Mouse (Mus musculus) embryonic facial prominence, embryonic 15.5 days (tissue): ENCODE measurements around the gene Trex2. TPM values are rescaled to one million over a fixed set of nuclear protein-coding genes. Genes with fewer than 3 reads are reported as not detected.
"Not testable (repeated sequence)": the region's sequence is repeated elsewhere in the genome, so short reads cannot be mapped to it uniquely, and the experiment has no call there.

ENCODE experiments used
- ATAC-seq: fragments of 200-750 bp; cut with Nextera tagmentation; 2 replicates; pipeline ENCODE4 v1.8.0; 2017; ENCODE audit warnings: low read depth, moderate TSS enrichment; ENCODE audit not compliant: insufficient number of reproducible peaks, low FRiP score, low TSS enrichment
- H3K27ac ChIP-seq: fragments of 300-500 bp; sonication (generic); replicated peaks from 2 replicates; pipeline ENCODE4 v1.5.1; 2015; ENCODE audit warnings: mild to moderate bottlenecking, inconsistent platforms
- H3K27me3 ChIP-seq: fragments of 300-500 bp; sonication (generic); 2 replicates; pipeline ENCODE4 v1.6.1; 2015; ENCODE audit warnings: inconsistent platforms
- H3K36me3 ChIP-seq: fragments of 300-500 bp; sonication (generic); 2 replicates; pipeline ENCODE4 v1.6.1; 2015; ENCODE audit warnings: mild to moderate bottlenecking, inconsistent platforms
- H3K4me1 ChIP-seq: fragments of 300-500 bp; sonication (generic); 2 replicates; pipeline ENCODE4 v1.6.1; 2015; ENCODE audit warnings: inconsistent platforms
- H3K4me2 ChIP-seq: fragments of 300-500 bp; sonication (generic); replicated peaks from 2 replicates; pipeline ENCODE4 v1.6.1; 2015; ENCODE audit warnings: mild to moderate bottlenecking, inconsistent platforms
- H3K4me3 ChIP-seq: fragments of 300-500 bp; sonication (generic); replicated peaks from 2 replicates; pipeline ENCODE4 v1.5.1; 2015; ENCODE audit warnings: mild to moderate bottlenecking, inconsistent platforms
- H3K9ac ChIP-seq: fragments of 300-500 bp; sonication (generic); 2 replicates; pipeline ENCODE4 v1.6.1; 2015; ENCODE audit warnings: inconsistent platforms
- H3K9me3 ChIP-seq: fragments of 300-500 bp; sonication (generic); replicated peaks from 2 replicates; pipeline ENCODE4 v1.6.1; 2016; ENCODE audit warnings: inconsistent platforms
- WGBS: fragments of 180-500 bp; shearing (Covaris S2); methylation state at CpG from one replicate; pipeline ENCODE4 v1.1.7; 2015; 5-methylcytosine and 5-hydroxymethylcytosine counted together
- polyA plus RNA-seq: library from polyadenylated mRNA; unstranded; fragments of >200 nt; fragmentation: Nextera tagmentation; extraction: Ambion mirVana; gene quantifications from 2 replicates; pipeline ENCODE4 v1.2.1, GENCODE M21; 2015

The Trex2 gene
- polyA plus RNA-seq, 1 experiment from 2014 or later = 13.0 TPM

DNA sequence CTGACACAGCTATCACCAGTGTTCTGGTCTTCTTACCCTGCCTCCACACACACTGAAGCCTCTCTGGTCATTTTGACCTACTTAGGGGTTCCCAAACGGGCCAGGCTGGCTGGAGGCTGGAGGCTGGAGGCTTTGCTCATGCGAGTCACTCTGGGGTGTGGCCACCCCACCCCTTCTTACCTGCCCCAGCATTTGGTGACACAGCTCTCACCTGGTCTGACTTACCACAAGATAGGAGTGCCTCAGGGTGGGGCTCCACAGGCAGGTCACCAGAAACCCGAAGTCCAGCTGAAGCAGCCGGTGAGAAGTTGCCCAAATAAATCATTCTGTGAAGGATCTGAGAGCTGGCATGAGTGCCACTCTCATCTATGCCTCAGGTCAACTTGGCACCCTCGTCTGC is 2.3 kb downstream of the Trex2 start:
- Histone ChIP-seq H3K36me3 (no peaks in the 10 kb centered on the region), H3K9me3 (no peaks in the 10 kb centered on the region), H3K4me2 (no peak overlapping the region), H3K27me3 (no peaks in the 10 kb centered on the region), H3K4me1 (no peaks in the 10 kb centered on the region), H3K9ac (no peak overlapping the region), H3K4me3 (no peak overlapping the region), H3K27ac (no peak overlapping the region)
- ATAC-seq = no peak
- WGBS = 71% methylated on average over 5 of the region's 5 CpGs

DNA sequence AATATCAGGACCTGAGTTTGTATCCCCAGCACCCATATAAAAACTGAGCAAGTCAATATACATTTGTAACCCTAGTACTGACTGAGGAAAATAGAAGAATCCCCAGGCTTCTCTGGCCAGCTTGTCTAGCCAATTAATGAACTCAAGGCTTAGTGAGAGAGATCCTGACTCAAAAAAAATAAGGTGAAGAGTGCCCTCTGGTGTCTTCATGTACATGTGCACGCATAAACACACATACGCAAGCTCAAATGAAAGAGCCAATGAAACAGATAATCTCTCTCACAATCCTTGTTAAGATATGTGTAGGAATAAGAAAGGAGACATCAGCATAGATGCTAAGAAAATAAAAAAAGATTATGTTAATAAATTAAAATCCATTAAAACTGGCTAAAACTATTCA is 5.1 kb downstream of the Trex2 start:
- Histone ChIP-seq H3K36me3 (no peaks in the 10 kb centered on the region), H3K4me2 (no peak overlapping the region), H3K4me3 (no peak overlapping the region), H3K27ac (no peak overlapping the region), H3K9ac (no peak overlapping the region), H3K9me3 (no peaks in the 10 kb centered on the region), H3K27me3 (no peaks in the 10 kb centered on the region), H3K4me1 (no peaks in the 10 kb centered on the region)
- ATAC-seq = no peak
- whole genome bisulfite sequencing = 75% methylated on average over 2 of the region's 2 CpGs

GRCm38 (mm10) chrX:73412767-73413166 is 22.4 kb downstream of the Trex2 start:
- Histone ChIP-seq H3K9me3 (no peaks in the 10 kb centered on the region), H3K4me1 (no peaks in the 10 kb centered on the region), H3K4me2 (no peak overlapping the region), H3K27ac (no peak overlapping the region), H3K9ac (no peak overlapping the region), H3K27me3 (peaks cover 10% of the 10 kb centered on the region; the same call in 1 of the 2 replicates), H3K36me3 (no peaks in the 10 kb centered on the region), H3K4me3 (no peak overlapping the region)
- 35% methylated on average over 1 of the region's 1 CpGs for WGBS
- ATAC-seq = no peak

DNA sequence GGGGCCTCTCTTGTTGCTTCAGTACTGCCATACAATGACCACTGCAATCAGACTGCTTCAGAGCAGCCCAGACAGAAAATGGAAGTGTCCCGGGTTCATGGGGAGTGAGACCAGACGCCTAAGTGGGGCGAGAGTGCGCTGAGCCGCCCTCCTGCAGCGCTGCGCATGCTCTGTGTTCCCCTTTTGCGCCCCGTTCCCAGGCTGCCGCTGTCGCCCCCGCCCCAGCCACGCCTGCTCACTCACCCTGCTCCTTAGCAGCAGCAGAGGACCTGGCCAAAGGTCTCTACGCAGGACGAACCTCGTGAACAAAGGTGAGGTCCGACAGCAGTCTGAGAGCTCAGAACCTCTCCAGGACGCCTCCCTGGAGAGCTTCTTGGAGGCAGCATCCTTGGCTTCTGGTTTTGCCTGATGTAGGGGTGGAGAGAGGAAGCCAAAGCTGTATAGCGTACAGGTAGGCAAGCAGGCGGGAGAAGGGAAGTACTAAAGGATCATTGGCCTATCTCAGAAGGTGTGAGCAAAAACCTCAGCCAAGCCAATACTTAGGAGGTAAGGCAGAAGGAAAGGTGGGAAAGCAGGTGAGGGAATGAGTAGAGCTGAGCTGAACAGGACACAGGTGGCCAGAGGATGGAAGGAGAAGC is 24.1 kb downstream of the Trex2 start, which contains the start of gene Zfp92:
Gene Zfp92 (plus strand): TSS at position 217 of the 638 bp plus-strand sequence.
- WGBS = 25% methylated on average over 20 of the region's 20 CpGs
- Histone ChIP-seq H3K4me3 (peak within 1 kb of the TSS; percentile 34), H3K36me3 (no peaks in the 10 kb centered on the region), H3K4me2 (peak within 1 kb of the TSS; percentile 52), H3K9me3 (no peaks in the 10 kb centered on the region), H3K27ac (no peak within 1 kb of the TSS), H3K4me1 (no peaks in the 10 kb centered on the region), H3K27me3 (peaks cover 10% of the 10 kb centered on the region; the same call in 1 of the 2 replicates), H3K9ac (no peak within 1 kb of the TSS)
- ATAC-seq = no peak

GRCm38 (mm10) chrX:73401616-73402015 is 33.5 kb downstream of the Trex2 start:
- Histone ChIP-seq H3K36me3 (no peaks in the 10 kb centered on the region), H3K9me3 (no peaks in the 10 kb centered on the region), H3K27ac (no peak overlapping the region), H3K27me3 (0 out of 2 replicates have a peak, but pooled peaks cover under 1% of the 10 kb centered on the region), H3K4me1 (no peaks in the 10 kb centered on the region), H3K4me2 (no peak overlapping the region), H3K9ac (no peak overlapping the region), H3K4me3 (no peak overlapping the region)
- ATAC-seq = no peak
- 92% methylated on average over 12 of the region's 12 CpGs for WGBS

GRCm38 (mm10) chrX:73400951-73401350 is 34.2 kb downstream of the Trex2 start:
- Histone ChIP-seq H3K4me3 (no peak overlapping the region), H3K36me3 (no peaks in the 10 kb centered on the region), H3K27ac (no peak overlapping the region), H3K4me2 (no peak overlapping the region), H3K9ac (no peak overlapping the region), H3K27me3 (peaks cover 4% of the 10 kb centered on the region; the same call in 1 of the 2 replicates), H3K4me1 (no peaks in the 10 kb centered on the region), H3K9me3 (no peaks in the 10 kb centered on the region)
- WGBS = 89% methylated on average over 20 of the region's 20 CpGs
- no peak for ATAC-seq

- not testable (repeated sequence) for H3K36me3 ChIP-seq, H3K4me1 ChIP-seq, H3K4me2 ChIP-seq, H3K9ac ChIP-seq, H3K4me3 ChIP-seq, ATAC-seq, H3K9me3 ChIP-seq, H3K27ac ChIP-seq, H3K27me3 ChIP-seq
- WGBS = 67% methylated on average over 2 of the region's 2 CpGs
Observed at GRCm38 (mm10) chrX:73398636-73399035, 36.5 kb downstream of the Trex2 start, which contains the start of gene Gm18336. Gm18336 (minus strand) TSS chrX:73398736.

- Histone ChIP-seq H3K4me1 (no peaks in the 10 kb centered on the region), H3K4me3 (no peak overlapping the region), H3K36me3 (no peaks in the 10 kb centered on the region), H3K9ac (no peak overlapping the region), H3K27ac (no peak overlapping the region), H3K4me2 (no peak overlapping the region), H3K9me3 (no peaks in the 10 kb centered on the region), H3K27me3 (peaks cover 4% of the 10 kb centered on the region; the same call in 1 of the 2 replicates)
- no peak for ATAC-seq
- WGBS = 85% methylated on average over 1 of the region's 1 CpGs
Observed at GRCm38 (mm10) chrX:73396446-73396845, 38.7 kb downstream of the Trex2 start.

DNA sequence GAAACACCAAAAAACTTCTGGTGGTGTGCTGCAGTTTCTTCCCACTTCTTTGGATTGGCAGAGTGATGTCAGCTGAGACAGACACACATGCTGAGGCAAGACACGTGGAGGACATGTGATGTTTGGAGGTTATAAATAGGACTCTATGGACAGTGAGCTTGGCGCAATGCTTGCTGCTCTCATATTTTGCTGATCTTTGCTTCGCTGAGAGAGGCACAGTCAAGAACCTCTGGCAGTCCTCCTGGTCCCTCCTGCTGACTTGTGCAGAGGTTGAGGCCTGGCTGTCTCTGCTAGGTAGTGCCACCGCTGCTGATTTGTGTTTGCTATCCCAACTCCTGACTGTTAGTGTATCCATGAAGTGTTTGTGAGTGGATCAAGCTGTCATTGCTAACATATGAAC is 43.7 kb downstream of the Trex2 start:
- no peaks in the 10 kb centered on the region for H3K9me3 ChIP-seq
- H3K9ac ChIP-seq = no peak overlapping the region
- H3K27me3 ChIP-seq = peaks cover 2% of the 10 kb centered on the region; the same call in 1 of the 2 replicates
- H3K4me3 ChIP-seq = no peak overlapping the region
- H3K27ac ChIP-seq = no peak overlapping the region
- H3K36me3 ChIP-seq = no peaks in the 10 kb centered on the region
- 80% methylated on average over 4 of the region's 4 CpGs for WGBS
- no peaks in the 10 kb centered on the region for H3K4me1 ChIP-seq
- H3K4me2 ChIP-seq = no peak overlapping the region
- no peak for ATAC-seq

DNA sequence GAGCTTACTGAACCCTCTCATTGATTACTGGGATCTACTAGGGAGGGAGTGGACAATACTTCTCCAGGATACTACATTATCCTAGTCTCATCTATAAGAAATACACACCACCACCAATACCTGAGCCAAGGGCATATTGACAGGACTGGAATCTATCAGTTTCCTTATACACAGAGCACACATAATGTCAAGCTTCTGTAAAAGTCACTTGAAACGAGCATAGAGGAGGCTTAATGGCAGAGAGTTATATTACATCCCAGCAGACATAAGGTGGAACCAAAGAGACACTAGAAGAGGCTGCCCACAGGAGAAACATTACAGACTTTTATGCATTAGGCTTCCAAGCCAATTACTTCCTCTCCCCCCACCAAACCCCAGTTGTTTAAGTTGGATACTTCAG is 50.2 kb downstream of the Trex2 start:
- H3K36me3 ChIP-seq = no peaks in the 10 kb centered on the region
- H3K27ac ChIP-seq = no peak overlapping the region
- no peaks in the 10 kb centered on the region for H3K9me3 ChIP-seq
- H3K27me3 ChIP-seq = no peaks in the 10 kb centered on the region
- H3K4me1 ChIP-seq = no peaks in the 10 kb centered on the region
- no peak overlapping the region for H3K4me3 ChIP-seq
- H3K4me2 ChIP-seq = no peak overlapping the region
- 29% methylated on average over 1 of the region's 1 CpGs for WGBS
- ATAC-seq = no peak
- no peak overlapping the region for H3K9ac ChIP-seq

DNA sequence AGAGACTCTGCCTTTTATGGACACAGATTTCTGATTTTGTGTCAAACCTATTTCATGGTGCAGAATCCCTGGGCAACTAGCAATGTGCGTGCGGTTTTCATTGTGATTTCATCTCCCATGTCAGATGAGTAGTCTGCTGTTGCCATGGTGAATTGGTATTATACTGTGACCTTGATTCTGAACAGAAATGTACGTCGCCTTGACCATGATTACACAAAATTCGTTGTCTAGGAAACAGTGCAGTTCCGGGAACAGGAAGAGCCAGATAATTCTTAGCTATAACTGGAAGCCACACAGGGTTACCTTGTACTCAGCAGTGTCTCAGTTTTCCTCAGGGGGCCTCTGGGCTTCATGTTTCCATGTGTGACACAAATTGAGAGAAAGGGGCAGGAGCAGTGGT is 50.7 kb downstream of the Trex2 start:
- no peak for ATAC-seq
- Histone ChIP-seq H3K9me3 (no peaks in the 10 kb centered on the region), H3K4me1 (no peaks in the 10 kb centered on the region), H3K27me3 (no peaks in the 10 kb centered on the region), H3K9ac (no peak overlapping the region), H3K36me3 (no peaks in the 10 kb centered on the region), H3K4me3 (no peak overlapping the region), H3K4me2 (no peak overlapping the region), H3K27ac (no peak overlapping the region)
- 50% methylated on average over 6 of the region's 6 CpGs for WGBS
